Mouse (Mus musculus): ENCODE results near the gene Ifne. TPM values are rescaled to one million over a fixed set of nuclear protein-coding genes. Genes with fewer than 3 reads are reported as not detected.

Gene Ifne
- polyA plus RNA-seq, 1 experiment from 2014 or later, result not detected

DNA sequence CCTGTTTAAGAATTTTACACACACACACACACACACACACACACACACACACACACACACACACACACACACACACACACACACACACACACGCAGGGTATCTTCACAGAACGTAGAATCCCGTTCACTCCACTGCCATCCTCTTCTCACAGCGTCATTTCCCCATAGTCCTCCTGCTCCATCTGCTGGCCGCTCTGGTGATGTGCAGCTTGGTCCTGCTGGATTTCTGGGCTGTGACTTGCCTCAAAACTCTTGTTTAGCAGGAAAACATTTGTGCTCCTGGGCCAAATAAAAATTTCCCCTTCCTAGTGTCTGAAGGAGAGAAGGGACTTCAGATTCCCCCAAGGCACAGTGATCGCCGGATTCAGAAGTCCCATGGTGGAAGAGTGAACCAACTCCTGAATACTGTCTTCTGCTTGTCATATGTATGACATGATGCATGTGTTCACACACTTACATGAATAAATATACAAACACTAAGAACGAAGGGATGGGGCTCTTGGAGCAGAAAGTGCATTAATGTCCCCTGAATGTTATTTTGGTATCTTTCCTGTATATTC is 12.6 kb downstream of the Ifne start:
- Histone ChIP-seq H3K27me3 (peaks cover 27% of the 10 kb centered on the region), H3K4me2 (peak overlapping the region; percentile 87), H3K4me3 (replicated peaks) (peak overlapping the region; percentile 50), H3K36me3 (no peaks in the 10 kb centered on the region), H3K27ac (no peak overlapping the region), H3K9ac (replicated peaks) (peak overlapping the region; percentile 51; the same call in 1 of the 2 replicates), H3K4me1 (replicated peaks) (peaks cover 15% of the 10 kb centered on the region; the same call in 1 of the 2 replicates), H3K9me3 (no peaks in the 10 kb centered on the region)
- under 1% methylated on average over 8 of the region's 8 CpGs for WGBS
- no peak for ATAC-seq (ENCODE audit: insufficient number of reproducible peaks, insufficient read depth, low FRiP score, low TSS enrichment, low read depth)

DNA sequence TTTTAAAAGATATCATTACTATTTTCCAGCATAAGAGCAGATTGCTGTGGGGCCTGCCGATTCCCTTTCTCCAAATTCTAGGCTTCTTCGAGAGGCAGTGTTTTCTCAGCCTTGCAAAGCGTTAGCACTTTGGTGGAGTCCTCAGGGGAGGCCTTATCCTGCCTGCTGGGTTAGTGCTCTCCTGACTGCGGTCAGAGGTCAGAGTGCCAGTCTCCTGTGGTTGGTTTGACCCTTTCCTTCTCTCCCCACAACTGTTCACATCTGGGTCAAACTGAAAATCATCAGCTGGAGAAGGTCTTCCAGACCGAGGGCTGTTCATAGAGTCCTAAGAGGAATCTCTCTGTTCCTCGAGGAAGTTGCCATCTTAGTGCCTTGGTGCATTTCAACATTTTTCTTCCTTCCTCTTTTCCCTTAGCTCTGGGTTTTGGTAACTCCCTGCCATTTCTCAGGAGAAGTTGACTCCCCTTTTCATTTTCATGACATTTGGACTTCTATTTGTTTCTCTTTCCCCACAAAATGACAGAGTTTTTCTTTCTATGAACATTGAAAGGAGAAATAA is 14.9 kb downstream of the Ifne start:
- Histone ChIP-seq H3K36me3 (no peaks in the 10 kb centered on the region), H3K4me2 (no peak overlapping the region), H3K4me3 (replicated peaks) (no peak overlapping the region), H3K4me1 (replicated peaks) (peaks cover 15% of the 10 kb centered on the region; the same call in 1 of the 2 replicates), H3K27ac (no peak overlapping the region), H3K27me3 (peaks cover 26% of the 10 kb centered on the region), H3K9me3 (no peaks in the 10 kb centered on the region), H3K9ac (replicated peaks) (no peak overlapping the region)
- 49% methylated on average over 6 of the region's 6 CpGs for WGBS
- no peak for ATAC-seq (ENCODE audit: insufficient number of reproducible peaks, insufficient read depth, low FRiP score, low TSS enrichment, low read depth)

DNA sequence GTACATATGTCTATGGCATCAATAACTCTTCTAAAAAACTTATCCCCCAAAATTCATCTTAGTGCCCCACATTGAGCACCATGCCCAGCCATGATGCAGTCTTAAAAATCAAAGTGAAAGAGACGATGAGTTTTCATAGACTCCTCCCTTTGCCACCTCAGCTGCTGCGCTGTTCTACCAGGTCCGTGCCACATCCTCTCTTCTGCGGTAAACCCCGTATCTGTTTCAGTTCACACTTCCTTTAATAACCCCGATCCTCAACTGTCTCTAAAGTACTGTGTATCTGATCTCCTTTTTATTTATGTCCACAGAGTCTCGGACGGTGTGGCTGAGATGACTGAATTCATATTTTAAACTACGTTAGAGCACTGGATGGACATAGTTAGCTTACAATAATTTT is 15.4 kb downstream of the Ifne start:
- H3K9me3 ChIP-seq, result no peaks in the 10 kb centered on the region
- no peak overlapping the region for H3K4me2 ChIP-seq
- no peak overlapping the region for H3K27ac ChIP-seq
- H3K4me3 ChIP-seq (replicated peaks), result no peak overlapping the region
- H3K9ac ChIP-seq (replicated peaks), result no peak overlapping the region
- ATAC-seq (ENCODE audit: insufficient number of reproducible peaks, insufficient read depth, low FRiP score, low TSS enrichment, low read depth), result no peak
- H3K27me3 ChIP-seq, result peaks cover 26% of the 10 kb centered on the region
- peaks cover 15% of the 10 kb centered on the region; the same call in 1 of the 2 replicates for H3K4me1 ChIP-seq (replicated peaks)
- no peaks in the 10 kb centered on the region for H3K36me3 ChIP-seq
- 63% methylated on average over 9 of the region's 9 CpGs for WGBS

DNA sequence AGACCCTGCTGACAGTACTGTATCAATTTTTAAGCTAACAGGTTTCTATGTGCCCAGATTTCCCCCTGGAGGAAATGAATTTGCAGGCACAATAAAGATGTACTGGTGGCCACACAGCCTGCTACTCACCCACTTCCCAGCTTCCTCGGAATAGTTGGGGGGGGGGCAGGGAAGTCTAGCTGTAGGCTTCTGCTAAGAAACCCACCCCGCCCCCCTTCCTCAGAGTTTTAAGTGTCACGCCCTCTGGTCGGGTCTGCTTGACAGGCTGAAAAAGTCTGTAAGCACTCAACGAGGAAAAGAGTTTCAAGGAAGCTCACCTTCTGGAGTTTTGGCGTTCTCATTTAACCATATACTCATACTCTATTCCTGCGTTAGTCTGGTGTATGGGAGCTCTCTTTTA is 16.7 kb downstream of the Ifne start:
- Histone ChIP-seq H3K27me3 (peaks cover 26% of the 10 kb centered on the region), H3K36me3 (no peaks in the 10 kb centered on the region), H3K4me1 (replicated peaks) (peaks cover 13% of the 10 kb centered on the region; the same call in 1 of the 2 replicates), H3K27ac (no peak overlapping the region), H3K4me3 (replicated peaks) (no peak overlapping the region), H3K9me3 (no peaks in the 10 kb centered on the region), H3K4me2 (no peak overlapping the region), H3K9ac (replicated peaks) (no peak overlapping the region)
- no peak; the same call in 1 of the 2 replicates for ATAC-seq (ENCODE audit: insufficient number of reproducible peaks, insufficient read depth, low FRiP score, low TSS enrichment, low read depth)
- WGBS, result 10% methylated on average over 7 of the region's 7 CpGs

DNA sequence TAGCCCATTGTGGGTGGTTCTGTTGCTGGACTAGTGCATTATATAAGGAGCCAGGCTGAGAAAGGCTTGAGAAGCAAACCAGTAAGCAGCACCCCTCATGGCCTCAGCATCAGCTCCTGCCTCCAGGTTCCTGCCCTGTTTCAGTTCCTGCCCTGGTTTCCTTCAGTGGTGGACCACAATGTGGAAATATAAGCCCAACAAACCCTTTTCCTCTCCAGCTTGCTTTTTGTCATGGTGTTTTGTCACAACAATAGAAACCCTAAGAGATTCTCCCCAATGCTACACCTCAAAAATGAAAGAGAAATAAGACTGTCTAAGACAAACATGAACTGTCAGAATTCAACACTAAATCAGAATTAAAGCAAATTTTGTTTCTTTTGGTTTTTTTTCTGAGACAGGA is 20.8 kb downstream of the Ifne start:
- Histone ChIP-seq H3K9ac (replicated peaks) (no peak overlapping the region), H3K27me3 (peaks cover 13% of the 10 kb centered on the region), H3K36me3 (no peaks in the 10 kb centered on the region), H3K4me1 (replicated peaks) (peaks cover 6% of the 10 kb centered on the region; the same call in 1 of the 2 replicates), H3K27ac (no peak overlapping the region), H3K4me3 (replicated peaks) (no peak overlapping the region), H3K4me2 (no peak overlapping the region), H3K9me3 (no peaks in the 10 kb centered on the region)
- ATAC-seq (ENCODE audit: insufficient number of reproducible peaks, insufficient read depth, low FRiP score, low TSS enrichment, low read depth), result no peak

DNA sequence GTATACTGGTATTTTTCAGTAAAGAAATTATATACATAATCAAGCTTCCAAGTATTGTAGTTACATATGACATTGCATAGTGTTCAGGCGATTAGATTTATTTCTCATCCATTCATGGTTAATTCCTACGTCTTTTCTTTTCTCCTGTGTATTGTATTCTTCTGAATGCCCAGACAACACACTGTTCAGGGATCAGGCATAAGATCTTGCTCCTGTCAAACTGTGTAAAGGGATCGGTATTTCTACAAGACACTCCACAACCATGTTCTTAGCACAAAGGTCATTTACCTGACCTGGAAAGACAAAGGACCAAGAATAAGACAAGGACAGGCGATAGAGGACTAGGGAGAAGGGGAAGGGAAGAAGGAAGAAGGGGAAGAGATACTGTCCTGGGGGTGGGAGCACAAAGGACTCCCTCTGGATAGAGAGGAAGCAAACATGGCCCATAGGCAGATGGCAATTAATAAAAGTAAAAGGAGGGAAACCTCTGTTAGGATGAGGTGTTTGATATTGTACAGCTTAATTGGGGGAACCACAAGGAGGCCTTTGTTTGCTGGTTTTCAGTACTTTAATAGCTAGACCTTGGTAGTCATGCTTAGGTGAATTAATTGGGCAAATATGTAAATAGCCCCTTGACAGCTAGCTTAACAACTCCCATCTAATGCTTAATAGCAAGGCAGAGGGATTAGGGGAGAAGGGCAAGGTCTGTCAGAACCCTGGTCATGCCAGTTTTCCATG is 28.8 kb downstream of the Ifne start:
- WGBS, result 80% methylated on average over 4 of the region's 4 CpGs
- Histone ChIP-seq H3K9ac (replicated peaks) (no peak overlapping the region), H3K4me2 (no peak overlapping the region), H3K36me3 (no peaks in the 10 kb centered on the region), H3K4me3 (replicated peaks) (no peak overlapping the region), H3K4me1 (replicated peaks) (no peaks in the 10 kb centered on the region), H3K9me3 (no peaks in the 10 kb centered on the region), H3K27ac (no peak overlapping the region), H3K27me3 (no peaks in the 10 kb centered on the region)
- ATAC-seq (ENCODE audit: insufficient number of reproducible peaks, insufficient read depth, low FRiP score, low TSS enrichment, low read depth), result no peak

DNA sequence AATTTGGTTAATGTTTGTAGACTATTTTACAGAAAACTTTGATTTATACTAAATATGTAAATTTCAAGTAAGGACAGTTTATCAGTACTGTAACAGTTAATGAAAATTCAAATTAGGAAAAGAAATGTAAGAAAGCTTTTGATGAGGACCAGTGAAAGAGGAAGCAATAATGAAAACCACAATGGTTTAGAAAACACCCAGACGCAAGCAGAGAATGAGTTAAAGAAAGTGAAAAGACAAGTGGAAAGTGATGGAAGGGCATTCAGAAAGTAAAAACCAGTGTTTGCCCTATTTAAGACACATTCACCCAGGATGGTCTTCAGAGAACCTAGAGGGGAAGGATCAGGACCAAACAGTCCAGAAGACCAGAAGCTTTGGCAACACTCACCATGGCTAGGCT is 30.3 kb downstream of the Ifne start, which contains the start of gene Ifna1:
Ifna1 (plus strand) TSS at position 390 of the 400 bp plus-strand sequence.
- 80% methylated on average over 1 of the region's 1 CpGs for WGBS
- H3K27ac ChIP-seq, result no peak within 1 kb of the TSS
- H3K27me3 ChIP-seq, result no peaks in the 10 kb centered on the region
- no peaks in the 10 kb centered on the region for H3K9me3 ChIP-seq
- H3K36me3 ChIP-seq, result no peaks in the 10 kb centered on the region
- no peak within 1 kb of the TSS for H3K9ac ChIP-seq (replicated peaks)
- no peak within 1 kb of the TSS for H3K4me2 ChIP-seq
- no peak within 1 kb of the TSS for H3K4me3 ChIP-seq (replicated peaks)
- ATAC-seq (ENCODE audit: insufficient number of reproducible peaks, insufficient read depth, low FRiP score, low TSS enrichment, low read depth), result no peak
- no peaks in the 10 kb centered on the region for H3K4me1 ChIP-seq (replicated peaks)

DNA sequence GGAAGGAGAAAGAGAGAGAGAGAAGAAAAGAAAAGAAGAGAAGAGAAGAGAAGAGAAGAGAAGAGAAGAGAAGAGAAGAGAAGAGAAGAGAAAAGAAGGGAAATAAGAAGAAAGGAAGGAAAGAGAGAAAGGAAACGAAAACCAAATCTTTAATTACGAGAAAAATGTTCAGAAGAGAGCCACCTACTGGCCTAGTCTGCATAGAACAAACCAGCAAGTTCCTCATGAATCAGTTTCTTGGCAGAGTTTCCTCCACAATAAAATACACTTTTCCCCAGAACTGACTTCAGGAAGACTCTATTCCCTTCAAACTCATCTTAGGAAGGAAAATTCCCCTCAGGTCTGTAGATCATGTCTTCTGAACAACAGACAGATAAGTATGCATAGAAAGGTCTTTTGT is 34.7 kb downstream of the Ifne start:
- 59% methylated on average over 2 of the region's 2 CpGs for WGBS
- H3K27me3 ChIP-seq, result no peaks in the 10 kb centered on the region
- no peak overlapping the region for H3K9ac ChIP-seq (replicated peaks)
- H3K36me3 ChIP-seq, result no peaks in the 10 kb centered on the region
- ATAC-seq (ENCODE audit: insufficient number of reproducible peaks, insufficient read depth, low FRiP score, low TSS enrichment, low read depth), result no peak
- no peaks in the 10 kb centered on the region for H3K4me1 ChIP-seq (replicated peaks)
- H3K4me3 ChIP-seq (replicated peaks), result no peak overlapping the region
- H3K9me3 ChIP-seq, result no peaks in the 10 kb centered on the region
- H3K4me2 ChIP-seq, result no peak overlapping the region
- no peak overlapping the region for H3K27ac ChIP-seq

DNA sequence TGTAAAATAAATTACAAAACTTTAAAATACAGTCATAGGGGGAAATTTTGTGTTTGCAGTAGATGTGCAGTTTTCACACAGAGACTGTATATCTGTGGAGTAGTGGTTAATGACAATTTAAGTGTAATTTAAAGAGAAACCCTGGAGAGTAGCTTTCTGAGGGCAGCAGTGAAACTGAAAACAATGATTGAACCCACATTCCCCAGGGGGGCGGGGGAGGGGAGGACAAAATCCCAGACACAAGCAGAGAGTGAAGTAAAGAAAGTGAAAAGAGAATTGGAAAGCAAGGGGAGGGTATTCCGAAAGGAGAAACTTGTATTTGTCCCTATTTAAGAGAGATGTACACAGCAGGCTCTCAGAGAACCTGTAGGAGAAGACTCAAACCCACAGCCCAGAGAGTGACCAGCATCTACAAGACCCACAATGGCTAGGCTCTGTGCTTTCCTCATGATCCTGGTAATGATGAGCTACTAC is 38.5 kb downstream of the Ifne start, which contains the start of gene Ifna4:
Ifna4 (plus strand) TSS at position 424 of the 474 bp plus-strand sequence.
- no peaks in the 10 kb centered on the region for H3K9me3 ChIP-seq
- H3K4me1 ChIP-seq (replicated peaks), result no peaks in the 10 kb centered on the region
- WGBS, result 55% methylated on average over 2 of the region's 2 CpGs
- H3K9ac ChIP-seq (replicated peaks), result no peak within 1 kb of the TSS
- no peaks in the 10 kb centered on the region for H3K27me3 ChIP-seq
- H3K4me3 ChIP-seq (replicated peaks), result no peak within 1 kb of the TSS
- H3K27ac ChIP-seq, result no peak within 1 kb of the TSS
- H3K36me3 ChIP-seq, result no peaks in the 10 kb centered on the region
- H3K4me2 ChIP-seq, result no peak within 1 kb of the TSS
- ATAC-seq (ENCODE audit: insufficient number of reproducible peaks, insufficient read depth, low FRiP score, low TSS enrichment, low read depth), result no peak

DNA sequence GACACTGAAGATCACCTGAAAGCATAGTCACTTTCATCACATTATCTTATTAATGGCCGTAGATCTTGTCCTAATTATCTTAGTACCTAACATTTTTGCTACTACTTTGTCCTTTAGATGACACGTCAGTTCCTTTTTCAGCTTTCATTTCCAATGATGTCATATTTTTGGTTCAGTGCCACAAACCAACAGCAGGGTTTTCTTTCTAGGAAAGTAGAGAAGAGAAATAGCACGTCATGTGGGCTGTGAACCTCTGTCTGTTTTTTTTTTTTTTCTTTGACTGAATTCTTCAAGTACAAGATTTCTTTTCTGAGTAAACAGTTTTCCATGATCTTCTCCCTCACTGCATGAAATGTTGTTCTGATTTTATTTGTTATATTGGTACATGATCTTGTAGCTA is 39.9 kb downstream of the Ifne start:
- ATAC-seq (ENCODE audit: insufficient number of reproducible peaks, insufficient read depth, low FRiP score, low TSS enrichment, low read depth), result no peak
- H3K4me2 ChIP-seq, result no peak overlapping the region
- H3K9me3 ChIP-seq, result no peaks in the 10 kb centered on the region
- 84% methylated on average over 3 of the region's 3 CpGs for WGBS
- H3K4me3 ChIP-seq (replicated peaks), result no peak overlapping the region
- no peaks in the 10 kb centered on the region for H3K36me3 ChIP-seq
- H3K4me1 ChIP-seq (replicated peaks), result no peaks in the 10 kb centered on the region
- H3K9ac ChIP-seq (replicated peaks), result no peak overlapping the region
- no peak overlapping the region for H3K27ac ChIP-seq
- no peaks in the 10 kb centered on the region for H3K27me3 ChIP-seq

DNA sequence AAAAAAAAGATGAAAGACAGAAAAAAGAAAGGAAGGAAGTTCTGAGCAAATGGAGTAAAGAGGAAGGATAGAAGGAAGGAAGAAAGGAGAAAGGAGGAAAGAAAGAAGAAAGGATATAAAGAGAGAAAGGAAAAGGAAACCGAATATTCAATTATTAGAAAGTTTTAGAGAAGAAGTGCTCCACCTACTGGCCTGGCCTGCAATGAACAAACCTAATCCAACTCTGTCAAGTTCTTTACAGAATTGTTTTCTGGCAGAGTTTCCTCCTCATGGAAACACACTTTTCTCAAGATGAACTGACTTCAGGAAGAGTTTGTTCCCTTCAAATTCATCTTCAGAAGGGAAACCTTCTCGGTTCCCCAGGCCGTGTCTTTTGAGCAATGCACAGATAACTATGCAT is 41.2 kb downstream of the Ifne start:
- no peak overlapping the region for H3K9ac ChIP-seq (replicated peaks)

More for the DNA sequence above, 41.2 kb downstream of the Ifne start:
- 48% methylated on average over 3 of the region's 3 CpGs for WGBS
- H3K4me1 ChIP-seq (replicated peaks), result no peaks in the 10 kb centered on the region
- H3K9me3 ChIP-seq, result no peaks in the 10 kb centered on the region
- ATAC-seq (ENCODE audit: insufficient number of reproducible peaks, insufficient read depth, low FRiP score, low TSS enrichment, low read depth), result no peak
- H3K36me3 ChIP-seq, result no peaks in the 10 kb centered on the region
- no peak overlapping the region for H3K4me3 ChIP-seq (replicated peaks)
- no peaks in the 10 kb centered on the region for H3K27me3 ChIP-seq
- no peak overlapping the region for H3K27ac ChIP-seq
- H3K4me2 ChIP-seq, result no peak overlapping the region
